Mouse (Mus musculus) embryonic stem cell, embryonic (primary cell): Measurements from ENCODE around the gene Lipe.

Experiments
- CTCF ChIA-PET, 4 experiments: fragments of 300-600 bp in 2 of 4; fragments of 350-600 bp in 2 of 4; sonication (Branson Sonifier 250); formaldehyde crosslinking; loops; one replicate each; lab custom pipeline; 2022; ENCODE audit warnings: inconsistent platforms in 2 of 4; lab: Charles Lee
- POLR2A ChIA-PET, 4 experiments: fragments of 300-600 bp in 2 of 4; fragments of 350-600 bp in 2 of 4; sonication (Branson Sonifier 250); formaldehyde crosslinking; loops; one replicate each; lab custom pipeline; 2022; ENCODE audit warnings: antibody characterized with exemption in 4 of 4, inconsistent platforms in 1 of 4; lab: Charles Lee

The Lipe gene

DNA sequence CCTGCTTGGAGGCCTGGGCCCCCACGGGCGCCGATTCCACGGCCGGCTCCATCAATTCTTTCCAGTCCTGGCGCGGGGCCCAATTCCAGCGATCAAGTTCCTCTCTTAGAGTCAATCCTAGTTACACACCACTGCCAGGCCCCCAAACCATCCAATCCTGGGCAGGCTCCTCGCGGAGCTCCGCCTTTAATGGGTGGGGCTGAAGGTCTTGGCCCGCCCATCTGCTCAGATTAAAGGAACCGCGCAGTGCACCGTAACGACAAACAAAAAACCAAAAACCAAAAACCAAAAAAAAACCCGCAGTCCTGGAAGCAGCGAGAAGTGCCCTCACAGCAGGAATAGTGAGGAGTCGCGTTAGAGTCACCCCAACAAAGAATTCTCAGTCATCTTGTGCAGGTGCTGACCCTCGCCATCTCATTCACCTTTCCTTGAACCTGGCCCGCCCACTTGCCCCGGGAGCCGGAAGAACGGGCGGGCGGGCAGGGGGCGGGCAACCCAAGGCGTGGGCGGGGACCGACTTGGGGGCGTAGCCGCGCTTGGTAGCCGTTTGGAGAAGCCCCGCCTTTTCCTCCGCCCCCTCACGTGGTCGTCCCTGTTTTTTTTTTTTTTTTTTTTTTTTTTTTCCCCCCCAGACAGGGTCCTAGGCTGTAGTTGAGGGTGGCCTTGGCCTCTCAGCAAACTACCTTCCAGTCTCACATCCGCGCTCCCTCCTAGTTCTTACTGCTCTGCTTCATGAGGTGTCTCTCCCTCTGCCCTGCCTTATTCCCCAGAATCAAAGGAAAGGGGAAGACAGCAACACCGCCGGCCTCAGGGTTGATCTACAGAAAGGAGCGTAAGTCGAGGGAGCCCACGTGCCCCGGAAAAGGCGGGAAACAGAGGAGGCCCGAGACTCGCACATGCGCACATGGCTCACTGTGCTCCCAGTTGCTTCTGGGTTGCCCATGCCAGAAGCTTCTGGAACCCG is 2.7 kb downstream of the Lipe start:
- CTCF ChIA-PET = interaction anchor here (0.6 to 3.2 kb wide), 22 partner anchors 7 to 445 kb away, joined by 3 to 17 read pairs (median 5); partner anchors contain the start of genes Megf8 (in 2 of the 4), Ceacam1 (in 1 of the 4) and Pafah1b3 (in 1 of the 4)
- POLR2A ChIA-PET = interaction anchor here (0.6 to 4.3 kb wide), 46 partner anchors 8 to 360 kb away, joined by 3 to 43 read pairs (median 4); partner anchors contain the start of genes Cic (in 2 of the 4), B9d2 (in 1 of the 4), Cxcl17 (in 1 of the 4) and Gsk3a (in 1 of the 4)

DNA sequence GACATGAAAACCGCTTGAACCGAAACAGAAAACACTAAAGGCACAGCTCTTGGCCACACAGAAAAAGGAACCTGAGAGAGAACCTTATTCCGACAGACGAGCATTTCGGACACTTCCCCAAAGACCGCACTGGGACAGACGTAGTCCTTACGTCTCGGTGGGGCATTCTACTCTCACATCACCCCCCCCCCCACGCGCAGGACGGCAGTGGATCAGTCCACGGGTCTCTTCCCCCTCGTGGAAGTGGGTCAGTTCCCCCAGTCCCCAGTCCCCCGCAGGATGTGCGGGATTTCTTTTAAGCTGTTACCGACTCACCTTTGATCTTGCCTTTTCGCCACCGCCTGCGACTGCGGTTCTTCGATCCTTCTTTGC is 3.3 kb downstream of the Lipe start:
- ChIA-PET CTCF (interaction anchor here (0.6 to 3.2 kb wide), 18 partner anchors 8 to 445 kb away, joined by 3 to 17 read pairs (median 7); partner anchors contain the start of genes Megf8 (in 2 of the 4), Ceacam1 (in 1 of the 4) and Pafah1b3 (in 1 of the 4)), POLR2A (interaction anchor here (0.6 to 4.3 kb wide), 44 partner anchors 7 to 421 kb away, joined by 3 to 43 read pairs (median 4); partner anchors contain the start of genes Cic (in 2 of the 4), B9d2 (in 1 of the 4), Cxcl17 (in 1 of the 4) and Cyp2s1 (in 1 of the 4))

DNA sequence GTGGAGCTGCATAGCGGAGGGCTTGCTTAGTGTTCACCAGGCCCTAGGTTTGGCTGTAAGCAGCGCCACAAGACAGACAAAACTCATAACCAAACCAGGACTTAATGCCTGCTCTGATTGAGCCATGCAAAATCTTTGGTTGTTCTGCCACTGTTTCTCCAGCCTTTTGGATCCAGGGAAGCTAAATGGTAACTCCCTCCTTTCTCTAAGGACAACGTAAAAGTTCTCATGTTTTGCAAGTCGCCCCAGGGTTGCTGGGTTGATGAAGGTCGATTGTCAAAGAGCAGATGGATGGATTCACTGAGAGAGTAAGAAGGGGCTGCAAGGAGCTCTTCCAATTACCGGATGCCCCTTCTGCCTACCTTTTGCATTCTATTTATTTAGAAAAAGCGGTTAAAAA is 3.8 kb downstream of the Lipe start:
- ChIA-PET POLR2A (interaction anchor here (0.5 to 4.3 kb wide), 25 partner anchors 14 to 422 kb away, joined by 3 to 43 read pairs (median 4); partner anchors contain the start of gene Cyp2s1 (in 1 of the 4)), CTCF (interaction anchor here in 2 of 4 experiments (1.2 to 3.2 kb wide), 7 partner anchors 8 to 288 kb away, joined by 4 to 17 read pairs (median 10); partner anchors contain the start of gene Pafah1b3 (in 1 of the 2))

DNA sequence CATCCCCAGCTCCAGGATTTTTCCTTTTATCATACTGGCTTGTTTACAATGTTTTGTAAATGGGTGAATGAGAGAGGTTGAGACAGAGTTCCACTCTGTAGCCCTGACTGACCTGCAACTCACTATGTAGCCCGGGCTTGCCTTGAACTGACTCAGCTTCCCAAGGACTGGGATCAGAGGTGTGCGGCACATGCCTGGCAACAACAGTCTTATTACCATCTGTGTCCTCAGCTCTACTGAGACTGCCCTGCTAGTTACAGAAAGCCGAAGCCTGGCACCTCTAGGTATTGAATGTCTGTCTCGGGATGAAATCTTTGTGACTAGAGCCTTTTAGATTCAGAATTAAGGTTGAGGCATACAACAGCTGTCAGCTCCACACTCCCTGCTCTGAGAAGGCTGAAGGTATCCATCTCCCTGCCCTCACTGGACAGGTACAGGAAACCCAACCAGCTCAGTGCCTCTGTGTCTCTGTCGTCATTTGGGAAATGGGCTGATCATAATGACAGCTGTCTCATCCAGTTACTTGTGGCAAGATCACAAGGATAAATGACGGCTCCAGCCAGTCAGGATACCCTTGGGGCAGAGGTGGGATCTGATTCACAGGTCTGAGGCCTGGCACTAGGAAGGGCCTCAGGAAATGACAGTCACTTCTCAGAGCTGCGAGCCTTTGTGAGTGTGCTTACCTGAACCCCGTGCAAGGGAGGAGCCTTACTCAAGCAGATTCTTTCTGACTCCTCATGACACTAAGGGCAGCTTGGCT is 4.9 kb downstream of the Lipe start:
- CTCF ChIA-PET = interaction anchor here in 2 of 4 experiments (0.6 to 3.2 kb wide), 6 partner anchors 9 to 15 kb away, joined by 3 to 17 read pairs (median 4); no protein-coding TSS in a partner anchor
- POLR2A ChIA-PET = interaction anchor here in 2 of 4 experiments (0.6 to 4.3 kb wide), 8 partner anchors 9 to 317 kb away, joined by 3 to 43 read pairs (median 4); no protein-coding TSS in a partner anchor

DNA sequence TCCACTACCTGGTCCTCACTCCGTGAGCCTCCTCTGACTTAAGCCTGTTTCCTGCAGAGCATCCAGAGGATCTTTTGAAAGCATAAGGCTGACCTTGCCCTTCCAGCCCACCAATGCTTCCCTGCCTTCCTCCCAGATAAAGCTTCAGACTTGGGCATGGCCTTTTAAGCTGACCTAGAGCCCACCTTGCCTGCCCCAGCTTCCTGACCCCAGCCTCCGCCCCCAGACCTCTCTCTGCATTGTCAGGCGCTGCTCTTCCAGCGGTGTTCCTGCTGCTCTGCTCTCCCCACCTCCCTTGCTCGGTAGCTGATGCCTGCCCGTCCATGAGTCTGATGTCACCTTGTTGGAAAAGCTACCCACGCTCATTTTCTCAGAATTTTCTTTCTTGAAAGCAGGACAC is 5.7 kb downstream of the Lipe start:
- ChIA-PET CTCF (interaction anchor here in 3 of 4 experiments (0.6 to 3.2 kb wide), 5 partner anchors 10 to 1881 kb away, joined by 3 to 17 read pairs (median 3); no protein-coding TSS in a partner anchor), POLR2A (interaction anchor here in 2 of 4 experiments (1.0 to 4.3 kb wide), 4 partner anchors 8 to 12 kb away, joined by 3 to 43 read pairs (median 14); no protein-coding TSS in a partner anchor)

DNA sequence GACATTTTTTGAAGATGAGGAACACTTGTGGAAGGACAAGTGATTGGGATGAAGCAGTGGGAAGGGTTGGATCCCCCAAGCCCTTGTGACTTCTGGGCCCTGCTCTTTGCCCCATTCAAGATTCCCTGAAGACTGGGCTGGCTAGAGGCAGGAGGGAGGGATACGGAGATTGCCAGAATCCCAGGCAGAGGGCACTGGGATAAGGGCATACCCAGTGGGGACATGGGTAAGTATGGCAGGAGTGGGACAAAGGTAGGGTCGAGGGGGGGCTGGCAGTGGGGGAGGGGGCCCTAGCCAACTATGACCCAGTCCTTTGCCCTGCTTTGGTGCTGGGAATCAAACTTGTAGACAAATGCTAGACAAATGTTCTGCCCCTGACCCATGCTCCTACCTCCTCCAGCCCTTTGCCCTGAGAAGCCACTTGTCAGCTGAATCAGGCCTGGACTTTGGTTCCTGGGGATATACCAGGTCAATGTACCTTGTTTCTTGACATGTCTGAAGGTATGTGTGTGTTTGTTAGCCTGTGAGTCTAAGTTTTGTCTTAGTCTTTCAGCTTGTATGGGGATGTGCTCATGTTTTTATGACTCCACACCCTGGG is 6.6 kb downstream of the Lipe start:
- POLR2A ChIA-PET = no interaction called here
- CTCF ChIA-PET = interaction anchor here in 1 of 4 experiments (3.2 kb wide), 1 partner anchor 11 kb away, joined by 17 read pairs; no protein-coding TSS in a partner anchor

DNA sequence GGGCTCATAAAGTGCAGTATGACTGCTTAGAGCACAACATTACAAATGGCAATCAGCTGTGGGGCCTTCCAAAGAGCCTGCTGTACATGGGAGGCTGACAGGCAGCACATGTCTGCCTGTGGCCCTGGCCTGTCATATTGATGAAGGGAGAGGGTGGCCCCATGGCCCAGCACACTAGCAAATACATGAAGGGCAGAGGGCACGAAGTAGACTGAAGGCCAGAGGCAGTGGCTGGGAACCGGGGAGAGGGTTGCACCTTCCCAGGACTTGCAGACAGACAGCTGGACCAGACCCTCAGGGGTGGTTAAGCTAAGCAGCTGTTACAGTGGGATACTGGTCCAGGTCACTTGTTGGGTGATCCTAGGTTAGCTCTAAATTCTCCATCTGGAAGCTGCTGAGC is 7.5 kb downstream of the Lipe start:
- POLR2A ChIA-PET = interaction anchor here in 3 of 4 experiments (0.5 to 1.8 kb wide), 4 partner anchors 10 to 311 kb away, joined by 3 to 5 read pairs (median 4); no protein-coding TSS in a partner anchor
- CTCF ChIA-PET = interaction anchor here in 3 of 4 experiments (0.6 to 1.4 kb wide), 3 partner anchors 12 to 23 kb away, joined by 4 to 6 read pairs (median 5); no protein-coding TSS in a partner anchor

DNA sequence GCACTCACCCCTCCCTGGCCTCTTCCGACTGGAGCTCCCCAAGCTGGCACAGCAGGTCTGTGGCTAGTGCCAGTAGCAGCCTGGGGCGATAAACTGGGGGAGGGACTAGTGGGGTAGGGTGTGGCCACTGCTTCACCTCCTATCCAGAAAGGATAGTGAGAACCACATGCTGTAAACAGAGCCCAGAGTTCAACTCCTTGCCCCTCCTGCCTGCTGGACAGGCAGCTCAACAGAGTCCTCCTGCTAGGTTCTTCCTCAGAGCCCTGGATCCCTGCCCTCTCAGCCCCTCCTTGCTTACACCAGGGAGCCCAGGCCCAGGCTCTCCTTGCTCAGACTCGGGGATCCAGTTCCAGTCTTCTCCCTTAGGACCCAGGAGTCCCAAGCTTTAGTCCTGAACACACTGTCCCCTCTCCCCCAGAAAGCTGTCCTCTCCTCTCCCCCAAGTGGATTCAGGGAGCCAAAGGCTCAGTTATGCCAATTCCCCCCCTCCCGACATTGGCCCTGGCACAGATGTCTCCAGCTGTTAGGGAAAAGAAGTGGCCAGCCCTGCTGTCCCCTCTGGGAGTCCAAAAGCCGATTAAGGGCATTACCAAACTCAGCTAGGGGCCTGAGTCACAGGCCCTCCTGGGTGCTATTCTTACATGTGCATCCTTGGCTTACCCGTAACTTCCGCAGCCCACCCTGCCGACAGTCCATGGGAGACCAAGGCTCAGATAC is 8.3 kb downstream of the Lipe start:
- ChIA-PET POLR2A (interaction anchor here in 3 of 4 experiments (0.5 to 1.8 kb wide), 7 partner anchors 9 to 1913 kb away, joined by 3 to 6 read pairs (median 4); no protein-coding TSS in a partner anchor), CTCF (interaction anchor here (0.6 to 1.4 kb wide), 6 partner anchors 11 to 19 kb away, joined by 3 to 6 read pairs (median 4); no protein-coding TSS in a partner anchor)

DNA sequence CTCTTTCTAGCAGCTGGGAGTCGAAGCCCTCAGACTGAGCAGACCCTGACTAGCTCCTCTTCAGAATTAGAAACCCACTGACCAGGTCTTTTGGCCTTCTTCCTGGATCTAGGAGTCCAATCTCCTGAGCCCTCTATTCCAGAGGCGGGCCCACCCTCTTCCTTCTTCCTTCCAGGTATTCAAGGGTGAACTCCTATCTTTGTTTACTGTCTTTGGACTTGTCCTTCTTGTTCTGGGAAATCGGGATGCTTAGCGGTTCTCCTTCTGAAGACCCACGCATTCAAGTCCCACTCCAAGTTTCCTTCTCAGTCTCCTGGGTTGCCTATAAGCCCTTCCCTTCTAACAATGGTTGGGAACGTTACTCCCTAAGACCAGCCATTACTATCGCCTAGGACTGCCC is 9.6 kb downstream of the Lipe start:
- CTCF ChIA-PET = no interaction called here
- POLR2A ChIA-PET = interaction anchor here in 3 of 4 experiments (0.6 to 1.7 kb wide), 3 partner anchors 10 to 572 kb away, joined by 3 to 6 read pairs (median 3); no protein-coding TSS in a partner anchor

DNA sequence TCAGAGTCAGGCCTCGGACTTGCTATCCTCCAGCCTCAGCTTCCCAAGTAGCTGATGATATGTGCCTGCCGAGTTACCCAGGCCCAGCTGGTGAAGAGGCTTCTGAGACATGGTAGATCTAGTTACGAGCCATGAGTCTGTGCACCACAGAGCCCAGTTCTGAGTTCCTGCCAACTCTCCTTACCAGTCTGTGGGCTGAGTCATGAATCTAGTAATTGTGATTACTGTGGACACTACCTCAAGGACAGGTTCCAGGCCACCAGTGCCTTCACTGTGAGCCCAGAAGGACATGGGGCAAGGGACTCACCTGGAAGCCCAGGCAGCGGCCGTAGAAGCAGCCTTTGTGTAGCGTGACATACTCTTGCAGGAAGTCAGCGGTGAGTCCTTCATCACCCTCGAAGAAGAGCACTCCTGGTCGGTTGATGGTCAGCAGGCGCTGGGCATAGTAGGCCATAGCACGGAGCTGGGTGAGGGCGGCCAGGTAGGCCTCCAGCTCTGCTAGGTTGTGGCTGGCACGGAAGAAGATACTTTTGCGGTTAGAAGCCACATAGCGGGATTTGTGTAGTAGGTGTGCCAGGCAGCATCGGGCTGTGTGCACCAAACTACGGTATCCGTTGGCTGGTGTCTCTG is 10.6 kb downstream of the Lipe start:
- CTCF ChIA-PET = interaction anchor here in 1 of 4 experiments (1.5 to 1.6 kb wide), 2 partner anchors 11 to 54 kb away, joined by 4 to 5 read pairs; no protein-coding TSS in a partner anchor
- POLR2A ChIA-PET = interaction anchor here in 3 of 4 experiments (0.6 to 1.7 kb wide), 3 partner anchors 7 to 61 kb away, joined by 3 to 5 read pairs (median 3); no protein-coding TSS in a partner anchor

DNA sequence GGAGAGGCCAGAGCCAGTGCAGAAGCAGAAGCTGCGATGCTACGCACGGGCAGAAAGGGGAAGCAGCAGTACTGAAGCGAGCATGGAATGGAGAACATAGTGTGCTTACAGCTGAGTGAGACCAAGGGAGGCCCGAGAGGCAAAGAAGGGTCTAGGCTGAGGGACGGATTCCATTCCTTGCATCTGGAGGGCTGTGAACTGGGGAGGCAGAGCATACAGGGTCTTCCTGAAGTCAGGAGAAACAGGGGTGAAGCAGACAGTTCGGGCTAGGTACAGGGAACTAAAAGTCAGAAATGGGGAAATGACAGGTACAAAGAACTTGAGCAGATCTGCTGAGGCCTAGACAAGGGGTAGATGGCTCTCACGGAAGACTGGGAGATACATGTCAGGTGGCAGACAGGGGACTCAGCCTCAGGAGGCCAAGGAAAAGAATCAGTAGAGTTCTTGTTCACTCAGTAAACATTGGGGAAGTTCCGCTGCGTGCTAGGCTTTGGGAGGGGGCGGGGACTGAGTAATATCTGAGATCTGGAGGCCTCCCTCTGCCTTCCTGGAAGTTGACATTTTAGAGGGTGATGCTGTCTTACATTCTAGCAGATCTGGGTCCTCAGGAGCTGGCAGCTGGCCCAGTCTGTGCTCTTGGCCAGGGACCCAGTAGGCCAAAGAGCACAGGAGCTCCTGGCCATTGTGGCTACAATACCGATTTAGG is 12.5 kb downstream of the Lipe start:
- ChIA-PET POLR2A (interaction anchor here in 1 of 4 experiments (0.9 to 1.7 kb wide), 2 partner anchors 10 to 69 kb away, joined by 3 to 5 read pairs; partner anchors contain the start of gene Megf8), CTCF (interaction anchor here in 2 of 4 experiments (0.6 to 1.6 kb wide), 3 partner anchors 9 to 67 kb away, joined by 3 to 5 read pairs (median 4); no protein-coding TSS in a partner anchor)

DNA sequence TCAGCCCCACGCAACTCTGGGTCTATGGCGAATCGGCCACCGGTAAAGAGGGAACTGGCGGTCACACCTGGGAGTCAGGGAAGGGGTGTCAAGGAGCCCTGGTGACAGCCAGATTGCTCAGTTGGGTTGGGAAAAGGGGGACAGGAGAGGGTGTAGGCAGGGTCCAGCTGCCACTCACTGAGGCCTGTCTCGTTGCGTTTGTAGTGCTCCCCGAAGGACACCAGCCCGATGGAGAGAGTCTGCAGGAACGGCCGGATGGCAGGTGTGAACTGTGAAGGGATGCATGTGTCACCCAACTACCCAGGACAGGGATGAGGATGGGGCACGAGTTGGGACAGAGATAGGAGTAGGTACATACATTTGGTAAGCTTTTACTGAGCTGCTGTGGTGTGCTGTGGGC is 13.3 kb downstream of the Lipe start:
- CTCF ChIA-PET = interaction anchor here in 1 of 4 experiments (0.9 kb wide), 1 partner anchor 10 kb away, joined by 3 read pairs; no protein-coding TSS in a partner anchor
- POLR2A ChIA-PET = interaction anchor here in 2 of 4 experiments (1.3 to 1.7 kb wide), 3 partner anchors 8 to 69 kb away, joined by 3 to 6 read pairs (median 4); partner anchors contain the start of gene Megf8 (in 1 of the 2)

DNA sequence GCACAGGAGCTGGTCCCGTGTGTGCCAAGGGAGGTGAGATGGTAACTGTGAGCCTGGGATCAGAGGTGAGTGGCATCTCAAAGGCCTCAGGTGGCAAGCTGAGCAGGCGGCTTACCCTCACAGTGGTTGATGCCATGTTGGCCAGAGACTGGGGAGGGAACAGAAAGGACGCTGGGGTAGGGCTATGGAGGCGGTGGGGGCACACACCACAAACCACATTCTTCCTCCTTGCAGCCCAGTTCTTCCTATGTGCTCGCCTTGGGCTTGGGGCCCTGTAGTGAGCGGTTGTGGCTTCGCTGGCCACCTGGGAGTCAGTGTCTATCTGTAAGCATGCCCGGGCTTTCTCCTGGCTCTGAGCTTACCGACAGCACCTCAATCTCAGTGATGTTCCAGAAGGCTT is 13.7 kb downstream of the Lipe start:
- CTCF ChIA-PET = interaction anchor here in 1 of 4 experiments (0.8 to 1.6 kb wide), 3 partner anchors 11 to 197 kb away, joined by 3 read pairs; no protein-coding TSS in a partner anchor
- POLR2A ChIA-PET = interaction anchor here in 2 of 4 experiments (1.3 to 1.7 kb wide), 3 partner anchors 9 to 68 kb away, joined by 3 to 6 read pairs (median 4); partner anchors contain the start of gene Megf8 (in 1 of the 2)

DNA sequence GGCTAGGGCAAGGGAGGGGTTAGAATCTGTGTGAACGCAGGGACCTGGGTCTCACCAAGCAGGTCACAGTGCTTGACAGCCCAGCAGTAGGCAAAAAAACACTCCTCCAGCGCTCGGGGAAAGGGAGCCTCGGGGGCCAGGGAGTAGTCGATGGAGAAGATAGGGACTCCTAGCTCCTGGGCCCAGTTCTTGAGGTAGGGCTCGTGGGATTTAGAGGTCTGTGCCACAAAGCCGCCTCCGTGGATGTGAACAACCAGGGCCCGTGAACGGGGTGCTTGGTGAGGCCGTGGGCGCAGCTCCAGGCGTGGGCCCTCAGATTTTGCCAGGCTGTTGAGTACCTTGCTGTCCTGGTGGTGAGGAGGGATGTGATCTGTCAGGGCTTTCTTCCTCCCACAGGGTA is 14.2 kb downstream of the Lipe start:
- CTCF ChIA-PET = interaction anchor here in 3 of 4 experiments (0.5 to 1.6 kb wide), 5 partner anchors 11 to 401 kb away, joined by 3 read pairs; no protein-coding TSS in a partner anchor

More for the DNA sequence above, 14.2 kb downstream of the Lipe start:
- POLR2A ChIA-PET = interaction anchor here in 2 of 4 experiments (1.3 to 1.7 kb wide), 3 partner anchors 9 to 68 kb away, joined by 3 to 6 read pairs (median 4); partner anchors contain the start of gene Megf8 (in 1 of the 2)
